Mouse (Mus musculus): ENCODE measurements around the gene Cryba4.
A peak's percentile ranks its signal among the peaks of the same experiment; 100 is the strongest.

Cryba4 gene

GRCm38 (mm10) chr5:112285548-112286085, 33.3 kb upstream of the Cryba4 start:
- peak; percentile 63 for DNase-seq

DNA sequence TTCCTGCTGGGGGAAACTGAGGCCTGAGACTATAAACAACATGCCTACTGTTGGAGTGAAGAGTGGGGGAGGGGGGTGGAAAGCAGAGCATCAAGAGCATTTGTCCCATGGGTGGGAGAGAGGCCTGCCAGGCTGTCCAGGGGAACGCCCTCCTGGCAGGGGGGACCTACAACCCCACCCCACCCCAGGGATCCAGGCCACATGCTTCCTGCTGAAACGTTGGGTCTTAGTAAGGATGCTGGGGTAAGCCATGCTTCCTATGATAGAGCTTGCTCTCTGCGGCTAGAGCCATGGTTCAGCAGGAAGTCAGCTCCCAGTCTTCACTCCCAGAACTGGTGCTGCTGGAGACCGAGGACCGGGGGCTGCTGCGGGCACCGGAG, 31.9 kb upstream of the Cryba4 start:
- DNase-seq: no peak

GRCm38 (mm10) chr5:112283543-112284202, 31.4 kb upstream of the Cryba4 start:
- peak; percentile 28 for DNase-seq

- DNase-seq: no peak
Measured at GRCm38 (mm10) chr5:112282780-112283482, 30.6 kb upstream of the Cryba4 start.

- no peak for DNase-seq
Measured at GRCm38 (mm10) chr5:112282123-112282779, 29.9 kb upstream of the Cryba4 start.

DNA sequence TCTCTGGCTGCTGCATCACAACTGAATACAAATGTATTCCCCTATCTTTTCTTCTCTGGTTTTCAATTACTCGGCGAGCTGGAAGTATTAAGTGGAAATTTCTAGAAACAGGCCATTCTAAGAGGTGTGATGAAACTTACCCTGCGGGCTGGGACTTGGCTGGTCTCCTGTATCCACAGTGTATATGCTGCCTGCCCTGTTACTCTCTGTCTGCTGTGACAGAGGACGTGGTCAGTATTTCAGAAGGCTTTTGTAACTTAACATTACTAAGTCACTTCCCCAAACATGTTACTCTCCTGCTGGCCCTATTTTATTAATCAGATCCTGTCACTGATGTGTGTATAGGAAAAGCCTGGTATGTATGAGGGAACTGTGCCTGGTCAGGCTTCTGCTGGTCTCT, 29.4 kb upstream of the Cryba4 start:
- no peak for DNase-seq

DNA sequence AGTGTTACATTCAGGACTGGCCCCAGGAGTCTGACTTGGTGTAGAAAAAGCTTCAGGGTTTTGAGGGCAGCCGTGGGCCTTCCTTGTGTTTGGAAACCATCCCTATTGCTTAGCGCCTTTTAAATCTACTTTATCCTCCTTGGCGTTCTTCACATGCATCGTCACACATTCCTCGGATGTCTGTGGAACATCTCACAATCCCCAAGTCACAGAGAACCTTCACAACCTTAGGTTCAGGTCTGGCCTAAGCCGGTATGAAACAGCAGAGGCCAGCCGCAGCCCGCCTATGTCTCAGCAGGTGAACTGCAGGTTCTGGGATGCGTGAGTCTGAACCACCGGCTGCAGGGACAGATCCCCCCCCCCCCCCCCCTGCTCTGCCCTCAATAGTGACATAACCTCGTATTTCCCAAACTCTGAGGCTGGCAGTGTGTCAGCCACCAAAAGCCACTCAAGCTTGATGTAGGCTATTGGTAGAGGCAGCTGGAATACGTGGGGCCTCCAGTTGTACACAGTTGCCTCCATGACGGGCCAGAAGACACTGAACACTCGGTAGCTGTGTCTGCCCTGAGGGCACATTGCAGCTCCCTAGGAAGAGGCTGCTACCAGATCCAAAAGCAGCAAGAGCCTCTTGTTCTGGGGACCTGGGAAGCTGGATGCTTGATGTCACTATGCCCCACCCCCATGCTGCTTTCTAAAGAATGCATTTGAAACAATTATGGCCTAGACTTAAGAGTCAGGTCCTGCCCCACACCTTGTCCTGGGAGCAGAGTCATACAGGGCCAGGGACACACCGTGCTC, 28.7 kb upstream of the Cryba4 start:
- no peak for DNase-seq

DNA sequence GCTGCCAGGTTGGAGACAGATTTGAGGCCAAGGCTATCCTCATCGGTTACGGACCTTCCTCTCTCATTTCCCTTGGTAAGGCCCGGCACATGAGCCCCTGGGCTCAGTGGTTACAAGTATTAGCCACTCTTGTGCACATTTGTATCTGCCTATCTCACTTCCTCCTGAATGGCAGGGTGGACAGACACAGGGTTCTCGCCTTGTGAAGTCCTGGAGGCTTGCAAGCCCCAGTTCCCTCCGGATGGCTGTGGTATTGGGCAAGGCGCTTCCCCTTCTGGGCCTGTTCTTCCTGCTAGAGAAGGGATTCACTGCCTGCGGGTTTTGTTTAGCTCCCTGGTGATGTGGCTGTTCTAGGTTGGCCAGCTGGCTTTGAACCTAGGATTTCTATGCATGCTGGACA, 27.8 kb upstream of the Cryba4 start:
- no peak for DNase-seq

GRCm38 (mm10) chr5:112279181-112280021, 27.1 kb upstream of the Cryba4 start:
- DNase-seq: no peak

DNA sequence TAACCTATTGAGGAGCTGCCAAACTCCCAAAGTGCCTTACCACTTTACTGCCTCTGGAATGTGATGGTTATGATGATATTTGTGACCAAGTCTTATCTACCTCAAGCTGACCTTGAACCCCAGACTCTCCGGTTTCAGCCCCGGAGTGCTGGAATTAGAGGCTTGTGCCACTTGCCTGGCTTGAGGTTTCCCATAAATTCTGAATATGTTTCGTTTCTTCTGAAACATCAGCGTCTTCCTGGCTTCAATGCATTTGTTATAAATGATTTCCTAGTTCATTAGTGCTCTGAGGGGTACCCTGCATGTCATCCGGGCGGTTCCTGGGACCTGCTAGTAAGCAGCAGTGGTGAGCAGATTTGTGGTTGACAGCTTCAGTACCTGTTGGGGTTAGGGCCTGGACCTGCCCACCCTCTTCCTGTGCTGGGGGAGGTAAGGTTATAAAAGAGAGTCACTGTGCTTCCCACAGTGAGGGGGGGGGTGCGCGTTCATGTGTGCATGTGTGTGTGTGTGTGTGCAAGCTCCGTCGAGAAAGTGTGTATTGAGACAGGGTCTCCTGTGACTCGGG, 25.7 kb upstream of the Cryba4 start:
- peak; percentile 33 for DNase-seq

DNA sequence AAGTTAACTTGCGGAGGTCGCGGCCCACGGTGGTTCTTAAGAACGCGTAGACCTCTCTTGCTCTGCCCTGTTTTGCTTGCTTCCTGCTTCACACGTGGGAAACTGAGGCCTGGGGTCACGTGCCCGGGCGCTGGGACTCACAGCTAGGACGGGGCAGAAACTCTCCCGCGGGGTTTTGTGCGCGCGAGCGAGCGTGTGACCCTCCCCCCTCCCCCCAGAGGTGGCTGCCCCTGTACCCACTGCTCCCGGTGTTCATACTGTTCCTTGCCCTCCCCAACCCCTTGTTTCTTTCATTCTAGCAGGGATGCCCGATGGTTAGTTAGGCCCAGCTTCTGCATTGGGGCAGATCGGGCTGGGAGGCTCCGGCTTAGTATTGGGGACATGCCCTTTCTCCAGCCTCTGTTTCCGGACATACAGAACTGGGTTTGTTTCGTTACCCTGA, 24.6 kb upstream of the Cryba4 start:
- no peak for DNase-seq

GRCm38 (mm10) chr5:112276267-112276873, 24.1 kb upstream of the Cryba4 start, which contains the start of gene Tpst2:
Gene Tpst2, plus strand, starts transcription at chr5:112276691.
- DNase-seq: peak; percentile 100

DNA sequence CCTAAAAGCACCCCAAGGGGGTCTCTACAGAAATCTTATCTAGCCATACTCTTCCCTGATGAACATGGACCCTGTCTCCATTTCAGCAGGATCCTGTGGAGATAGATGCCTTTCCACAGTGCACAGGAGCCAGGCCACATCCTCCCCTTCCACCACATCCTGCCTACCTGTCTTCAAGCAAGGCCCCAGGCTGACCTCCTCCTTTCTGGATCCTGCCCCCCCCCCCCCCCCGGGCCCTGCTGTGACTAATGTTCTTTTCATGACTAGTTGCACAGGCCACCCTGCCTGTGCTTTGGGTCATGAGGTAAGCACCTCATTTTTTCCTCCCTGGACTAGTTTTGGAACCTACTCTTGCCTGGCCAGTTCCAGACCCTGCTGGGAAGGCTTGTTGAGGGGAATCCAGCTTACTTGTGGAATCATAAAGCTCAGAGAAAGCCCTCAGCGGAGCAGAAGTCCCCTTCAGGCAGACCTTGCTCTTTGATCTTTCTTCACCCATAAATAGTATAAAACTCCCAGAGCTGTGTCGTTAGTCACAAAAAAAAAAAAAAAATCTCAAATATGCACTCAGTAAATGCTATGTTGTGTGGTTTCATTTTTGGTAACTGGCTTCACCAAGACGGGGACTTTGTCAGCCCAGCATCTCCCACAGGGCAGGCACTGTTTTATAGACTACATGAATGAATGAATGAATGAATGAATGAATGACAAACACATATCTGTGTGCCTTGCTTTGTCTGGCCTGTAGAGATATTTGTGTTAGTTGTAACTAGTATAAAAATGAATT, 22.9 kb upstream of the Cryba4 start:
- no peak for DNase-seq

- DNase-seq: no peak
Measured at GRCm38 (mm10) chr5:112273746-112274463, 21.6 kb upstream of the Cryba4 start.

DNA sequence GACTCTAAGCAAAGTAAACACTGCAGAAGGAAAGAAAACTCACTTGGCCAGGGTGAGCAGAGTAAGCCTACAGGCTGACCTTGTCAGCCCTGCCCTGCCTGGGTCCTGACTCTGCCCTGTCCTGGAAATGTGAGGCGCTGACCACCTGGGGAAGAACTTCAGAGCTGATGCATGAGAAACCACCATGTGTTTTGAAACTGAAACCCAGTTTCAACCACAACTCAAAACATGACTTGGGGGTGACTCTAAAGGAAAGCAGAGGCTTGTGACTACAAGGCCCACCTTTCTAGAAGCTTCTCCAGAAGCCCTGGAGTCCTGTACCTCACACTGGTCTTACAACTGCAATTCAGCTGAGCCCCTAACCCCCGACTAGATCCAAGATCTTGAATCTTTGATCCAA, 20.6 kb upstream of the Cryba4 start:
- no peak for DNase-seq

DNA sequence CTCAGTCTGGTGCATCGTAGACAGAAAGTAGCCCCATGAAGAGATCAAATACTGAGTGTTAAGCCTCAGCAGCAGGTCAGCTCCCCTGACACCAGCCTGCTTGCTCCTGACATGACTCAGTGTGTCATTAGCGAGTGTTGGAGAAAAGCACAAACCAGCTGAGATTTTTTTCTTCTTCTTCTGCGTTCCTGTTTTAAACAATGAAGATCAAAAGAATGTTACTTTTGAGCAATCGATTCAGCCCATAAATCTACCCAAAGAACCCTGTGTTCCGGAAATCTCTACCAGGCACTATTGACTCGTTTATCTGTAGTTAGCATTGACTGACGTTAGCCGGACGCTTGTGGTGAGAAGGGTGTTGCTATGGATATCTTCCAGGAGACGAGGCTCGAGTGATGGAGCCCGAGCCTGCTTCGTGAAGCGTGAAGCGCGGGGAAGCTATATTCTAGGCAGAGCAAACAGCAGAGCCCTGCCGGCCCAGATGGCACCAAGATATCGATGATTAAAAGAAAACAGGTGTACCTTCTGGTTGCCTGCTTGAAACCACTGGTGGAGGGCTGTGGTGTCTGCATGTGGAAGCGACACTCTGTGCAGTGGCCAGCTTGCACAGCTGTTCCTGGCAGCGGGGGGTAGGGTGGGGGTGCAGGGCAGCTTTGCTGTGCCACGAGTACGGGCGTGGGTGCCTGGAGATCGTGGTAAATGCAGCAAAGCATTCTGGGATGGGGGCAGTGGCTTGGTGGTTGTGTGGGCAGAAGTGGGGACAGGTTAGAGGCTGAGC, 18.6 kb upstream of the Cryba4 start:
- DNase-seq: peak; percentile 72

GRCm38 (mm10) chr5:112266011-112266777, 13.9 kb upstream of the Cryba4 start:
- DNase-seq: no peak

- no peak for DNase-seq
Measured at GRCm38 (mm10) chr5:112265515-112265914, 13.2 kb upstream of the Cryba4 start.
